Mouse (Mus musculus): ENCODE results near the gene Paip2b. TPM values are rescaled to one million over a fixed set of nuclear protein-coding genes. Genes with fewer than 3 reads are reported as not detected.
A peak's percentile ranks its signal among the peaks of the same experiment; 100 is the strongest.

Paip2b gene
- polyA plus RNA-seq, 1 experiment from 2014 or later = 19.7 TPM

GRCm38 (mm10) chr6:83820727-83821515, 10.6 kb downstream of the Paip2b start:
- Histone ChIP-seq H3K4me2 (ENCODE audit: low read depth, low read length) (no peak overlapping the region), H3K9ac (ENCODE audit: low read length) (no peak overlapping the region), H3K4me3 (replicated peaks; ENCODE audit: low read length) (no peak overlapping the region), H3K4me1 (ENCODE audit: control insufficient read depth, insufficient read depth, low read length) (peaks cover 3% of the 10 kb centered on the region), H3K27ac (ENCODE audit: low read length) (no peak overlapping the region), H3K36me3 (ENCODE audit: control insufficient read depth, insufficient read depth, low read length) (no peaks in the 10 kb centered on the region), H3K9me3 (replicated peaks; ENCODE audit: control insufficient read depth, low read length) (no peaks in the 10 kb centered on the region), H3K27me3 (ENCODE audit: control insufficient read depth, insufficient read depth, low read length) (no peaks in the 10 kb centered on the region)
- no peak for ATAC-seq (ENCODE audit: insufficient read depth, low FRiP score)
- 81% methylated on average over 2 of the region's 2 CpGs for WGBS

GRCm38 (mm10) chr6:83818996-83819395, 12.5 kb downstream of the Paip2b start:
- Histone ChIP-seq H3K9ac (ENCODE audit: low read length) (no peak overlapping the region), H3K9me3 (replicated peaks; ENCODE audit: control insufficient read depth, low read length) (no peaks in the 10 kb centered on the region), H3K4me2 (ENCODE audit: low read depth, low read length) (no peak overlapping the region), H3K36me3 (ENCODE audit: control insufficient read depth, insufficient read depth, low read length) (no peaks in the 10 kb centered on the region), H3K27ac (ENCODE audit: low read length) (peak overlapping the region; percentile 60; the same call in 1 of the 2 replicates), H3K27me3 (ENCODE audit: control insufficient read depth, insufficient read depth, low read length) (no peaks in the 10 kb centered on the region), H3K4me3 (replicated peaks; ENCODE audit: low read length) (no peak overlapping the region), H3K4me1 (ENCODE audit: control insufficient read depth, insufficient read depth, low read length) (peaks cover 3% of the 10 kb centered on the region)
- 55% methylated on average over 1 of the region's 1 CpGs for WGBS
- ATAC-seq (ENCODE audit: insufficient read depth, low FRiP score) = no peak

GRCm38 (mm10) chr6:83815801-83816200, 15.7 kb downstream of the Paip2b start:
- H3K36me3 ChIP-seq (ENCODE audit: control insufficient read depth, insufficient read depth, low read length) = no peaks in the 10 kb centered on the region
- no peak for ATAC-seq (ENCODE audit: insufficient read depth, low FRiP score)
- no peaks in the 10 kb centered on the region for H3K27me3 ChIP-seq (ENCODE audit: control insufficient read depth, insufficient read depth, low read length)
- no peak overlapping the region for H3K27ac ChIP-seq (ENCODE audit: low read length)
- WGBS = 96% methylated on average over 3 of the region's 3 CpGs
- no peak overlapping the region for H3K9ac ChIP-seq (ENCODE audit: low read length)
- no peak overlapping the region for H3K4me3 ChIP-seq (replicated peaks; ENCODE audit: low read length)
- H3K4me1 ChIP-seq (ENCODE audit: control insufficient read depth, insufficient read depth, low read length) = no peaks in the 10 kb centered on the region
- H3K4me2 ChIP-seq (ENCODE audit: low read depth, low read length) = no peak overlapping the region
- no peaks in the 10 kb centered on the region for H3K9me3 ChIP-seq (replicated peaks; ENCODE audit: control insufficient read depth, low read length)

- Histone ChIP-seq H3K9ac (ENCODE audit: low read length) (no peak overlapping the region), H3K9me3 (replicated peaks; ENCODE audit: control insufficient read depth, low read length) (no peaks in the 10 kb centered on the region), H3K4me3 (replicated peaks; ENCODE audit: low read length) (no peak overlapping the region), H3K27ac (ENCODE audit: low read length) (no peak overlapping the region), H3K36me3 (ENCODE audit: control insufficient read depth, insufficient read depth, low read length) (peaks cover 6% of the 10 kb centered on the region; the same call in 1 of the 2 replicates), H3K4me1 (ENCODE audit: control insufficient read depth, insufficient read depth, low read length) (no peaks in the 10 kb centered on the region), H3K27me3 (ENCODE audit: control insufficient read depth, insufficient read depth, low read length) (no peaks in the 10 kb centered on the region), H3K4me2 (ENCODE audit: low read depth, low read length) (no peak overlapping the region)
- ATAC-seq (ENCODE audit: insufficient read depth, low FRiP score) = no peak
- WGBS = 88% methylated on average over 3 of the region's 3 CpGs
Observed at GRCm38 (mm10) chr6:83802846-83803245, 28.7 kb downstream of the Paip2b start.

GRCm38 (mm10) chr6:83802033-83802432, 29.5 kb downstream of the Paip2b start:
- Histone ChIP-seq H3K27me3 (ENCODE audit: control insufficient read depth, insufficient read depth, low read length) (no peaks in the 10 kb centered on the region), H3K36me3 (ENCODE audit: control insufficient read depth, insufficient read depth, low read length) (peaks cover 6% of the 10 kb centered on the region; the same call in 1 of the 2 replicates), H3K9ac (ENCODE audit: low read length) (no peak overlapping the region), H3K4me2 (ENCODE audit: low read depth, low read length) (no peak overlapping the region), H3K4me3 (replicated peaks; ENCODE audit: low read length) (no peak overlapping the region), H3K4me1 (ENCODE audit: control insufficient read depth, insufficient read depth, low read length) (no peaks in the 10 kb centered on the region), H3K9me3 (replicated peaks; ENCODE audit: control insufficient read depth, low read length) (no peaks in the 10 kb centered on the region), H3K27ac (ENCODE audit: low read length) (no peak overlapping the region)
- WGBS = 91% methylated on average over 5 of the region's 5 CpGs
- ATAC-seq (ENCODE audit: insufficient read depth, low FRiP score) = no peak

GRCm38 (mm10) chr6:83796686-83797085, 34.9 kb downstream of the Paip2b start:
- Histone ChIP-seq H3K9me3 (replicated peaks; ENCODE audit: control insufficient read depth, low read length) (no peaks in the 10 kb centered on the region), H3K27ac (ENCODE audit: low read length) (no peak overlapping the region), H3K4me1 (ENCODE audit: control insufficient read depth, insufficient read depth, low read length) (0 out of 2 replicates have a peak, but pooled peaks cover 4% of the 10 kb centered on the region), H3K27me3 (ENCODE audit: control insufficient read depth, insufficient read depth, low read length) (no peaks in the 10 kb centered on the region), H3K9ac (ENCODE audit: low read length) (no peak overlapping the region; the same call in 1 of the 2 replicates), H3K4me3 (replicated peaks; ENCODE audit: low read length) (no peak overlapping the region), H3K36me3 (ENCODE audit: control insufficient read depth, insufficient read depth, low read length) (peaks cover 3% of the 10 kb centered on the region; the same call in 1 of the 2 replicates), H3K4me2 (ENCODE audit: low read depth, low read length) (no peak overlapping the region)
- 58% methylated on average over 3 of the region's 3 CpGs for WGBS
- ATAC-seq (ENCODE audit: insufficient read depth, low FRiP score) = no peak

GRCm38 (mm10) chr6:83795492-83795900, 36.0 kb downstream of the Paip2b start:
- peak overlapping the region; percentile 88 for H3K4me2 ChIP-seq (ENCODE audit: low read depth, low read length)
- peak overlapping the region; percentile 80 for H3K4me3 ChIP-seq (replicated peaks; ENCODE audit: low read length)
- no peaks in the 10 kb centered on the region for H3K36me3 ChIP-seq (ENCODE audit: control insufficient read depth, insufficient read depth, low read length)
- ATAC-seq (ENCODE audit: insufficient read depth, low FRiP score) = peak; percentile 7; the same call in 1 of the 2 replicates
- H3K27ac ChIP-seq (ENCODE audit: low read length) = peak overlapping the region; percentile 97
- H3K9ac ChIP-seq (ENCODE audit: low read length) = peak overlapping the region; percentile 88
- no peaks in the 10 kb centered on the region for H3K9me3 ChIP-seq (replicated peaks; ENCODE audit: control insufficient read depth, low read length)
- H3K27me3 ChIP-seq (ENCODE audit: control insufficient read depth, insufficient read depth, low read length) = no peaks in the 10 kb centered on the region
- H3K4me1 ChIP-seq (ENCODE audit: control insufficient read depth, insufficient read depth, low read length) = 0 out of 2 replicates have a peak, but pooled peaks cover 4% of the 10 kb centered on the region
- 2% methylated on average over 13 of the region's 13 CpGs for WGBS

GRCm38 (mm10) chr6:83794760-83795296, 36.7 kb downstream of the Paip2b start, which contains the start of gene Nagk:
Gene Nagk (plus strand): TSS chr6:83794982.
- under 1% methylated on average over 43 of the region's 43 CpGs for WGBS
- peak within 1 kb of the TSS; percentile 80 for H3K4me3 ChIP-seq (replicated peaks; ENCODE audit: low read length)
- H3K9me3 ChIP-seq (replicated peaks; ENCODE audit: control insufficient read depth, low read length) = no peaks in the 10 kb centered on the region
- no peaks in the 10 kb centered on the region for H3K27me3 ChIP-seq (ENCODE audit: control insufficient read depth, insufficient read depth, low read length)
- ATAC-seq (ENCODE audit: insufficient read depth, low FRiP score) = peak; percentile 95
- H3K36me3 ChIP-seq (ENCODE audit: control insufficient read depth, insufficient read depth, low read length) = no peaks in the 10 kb centered on the region
- H3K4me1 ChIP-seq (ENCODE audit: control insufficient read depth, insufficient read depth, low read length) = 0 out of 2 replicates have a peak, but pooled peaks cover 4% of the 10 kb centered on the region
- H3K4me2 ChIP-seq (ENCODE audit: low read depth, low read length) = peak within 1 kb of the TSS; percentile 88
- H3K27ac ChIP-seq (ENCODE audit: low read length) = peak within 1 kb of the TSS; percentile 97
- H3K9ac ChIP-seq (ENCODE audit: low read length) = peak within 1 kb of the TSS; percentile 88

GRCm38 (mm10) chr6:83791251-83791890, 40.2 kb downstream of the Paip2b start:
- Histone ChIP-seq H3K4me1 (ENCODE audit: control insufficient read depth, insufficient read depth, low read length) (0 out of 2 replicates have a peak, but pooled peaks cover 4% of the 10 kb centered on the region), H3K27me3 (ENCODE audit: control insufficient read depth, insufficient read depth, low read length) (no peaks in the 10 kb centered on the region), H3K4me2 (ENCODE audit: low read depth, low read length) (no peak overlapping the region), H3K9me3 (replicated peaks; ENCODE audit: control insufficient read depth, low read length) (no peaks in the 10 kb centered on the region), H3K36me3 (ENCODE audit: control insufficient read depth, insufficient read depth, low read length) (no peaks in the 10 kb centered on the region), H3K9ac (ENCODE audit: low read length) (no peak overlapping the region), H3K4me3 (replicated peaks; ENCODE audit: low read length) (no peak overlapping the region), H3K27ac (ENCODE audit: low read length) (no peak overlapping the region)
- 55% methylated on average over 4 of the region's 4 CpGs for WGBS
- no peak for ATAC-seq (ENCODE audit: insufficient read depth, low FRiP score)
